Mouse (Mus musculus) ES-Bruce4 (cell line): ENCODE measurements around the gene Cntfr.

ENCODE experiments used
- CTCF ChIP-seq: IDR thresholded peaks from one replicate; pipeline ENCODE4 v1.8.1; 2011; ENCODE audit warnings: low read depth, low read length
- EP300 ChIP-seq: IDR thresholded peaks from 2 replicates; pipeline ENCODE4 v1.6.1; 2011; ENCODE audit warnings: low read depth, low read length; ENCODE audit not compliant: insufficient read depth
- POLR2A ChIP-seq: IDR thresholded peaks from one replicate; pipeline ENCODE4 v1.8.1; 2011; ENCODE audit warnings: low read length; ENCODE audit not compliant: insufficient read depth

GRCm38 (mm10) chr4:41715082-41715481, 18.2 kb upstream of the Cntfr start:
- no peak for TF ChIP-seq CTCF
- TF ChIP-seq EP300, result no peak
- no peak for TF ChIP-seq POLR2A
